Mouse (Mus musculus) lung, embryonic 15.5 days (tissue): Measurements from ENCODE around the gene Tmem184b. TPM values are rescaled to one million over a fixed set of nuclear protein-coding genes. Genes with fewer than 3 reads are reported as not detected.

Source experiments
- ATAC-seq: fragments of 200-750 bp; cut with Nextera tagmentation; 2 replicates; pipeline ENCODE4 v1.8.0; 2017; ENCODE audit warnings: moderate number of reproducible peaks, borderline replicate concordance; ENCODE audit not compliant: low FRiP score, low TSS enrichment; ENCODE audit errors: extremely low read depth
- H3K27ac ChIP-seq: fragments of 300-500 bp; sonication (generic); 2 replicates; pipeline ENCODE4 v1.5.1; 2015; ENCODE audit warnings: moderate library complexity, mild to moderate bottlenecking, inconsistent platforms
- H3K27me3 ChIP-seq: fragments of 300-500 bp; sonication (generic); 2 replicates; pipeline ENCODE4 v1.6.1; 2015; ENCODE audit warnings: inconsistent platforms
- H3K36me3 ChIP-seq: fragments of 300-500 bp; sonication (generic); 2 replicates; pipeline ENCODE4 v1.6.1; 2015; ENCODE audit warnings: inconsistent platforms
- H3K4me1 ChIP-seq: fragments of 300-500 bp; sonication (generic); 2 replicates; pipeline ENCODE4 v1.6.1; 2015; ENCODE audit warnings: inconsistent platforms
- H3K4me2 ChIP-seq: fragments of 300-500 bp; sonication (generic); 2 replicates; pipeline ENCODE4 v1.6.1; 2015; ENCODE audit warnings: inconsistent platforms, mild to moderate bottlenecking, moderate library complexity
- H3K4me3 ChIP-seq: fragments of 300-500 bp; sonication (generic); 2 replicates; pipeline ENCODE4 v1.5.1; 2015; ENCODE audit warnings: mild to moderate bottlenecking, inconsistent platforms
- H3K9ac ChIP-seq: fragments of 300-500 bp; sonication (generic); 2 replicates; pipeline ENCODE4 v1.6.1; 2015; ENCODE audit warnings: inconsistent platforms
- H3K9me3 ChIP-seq: fragments of 300-500 bp; sonication (generic); 2 replicates; pipeline ENCODE4 v1.6.1; 2016; ENCODE audit warnings: inconsistent platforms
- WGBS: fragments of 180-500 bp; shearing (Covaris S2); methylation state at CpG from one replicate; pipeline ENCODE4 v1.1.7; 2015; 5-methylcytosine and 5-hydroxymethylcytosine counted together
- polyA plus RNA-seq: library from polyadenylated mRNA; unstranded; fragments of >200 nt; fragmentation: Nextera tagmentation; extraction: Ambion mirVana; gene quantifications from 2 replicates; pipeline ENCODE4 v1.2.1, GENCODE M21; 2015

The Tmem184b gene
- polyA plus RNA-seq, 1 experiment from 2014 or later, result 76.5 TPM

DNA sequence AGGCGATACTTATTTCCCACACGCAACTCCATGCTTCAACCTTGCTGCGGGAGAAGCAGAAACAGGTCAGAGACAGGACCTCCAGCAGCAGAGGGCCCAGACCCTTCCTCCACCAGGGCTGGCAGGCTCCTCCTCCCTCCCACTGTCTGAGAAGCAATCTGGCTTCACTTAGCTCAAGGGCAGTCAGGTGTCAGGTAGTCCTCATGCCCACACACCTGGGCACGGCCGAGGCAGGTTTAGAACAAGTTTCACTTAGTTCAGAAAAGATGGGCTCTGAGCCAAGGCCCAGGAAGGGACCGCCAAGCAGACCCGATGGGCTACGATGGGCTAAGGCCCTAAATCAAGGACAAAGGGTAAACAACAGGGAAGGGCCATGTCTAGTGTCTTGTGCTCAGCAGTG lies 35.4 kb upstream of the Tmem184b start:
- Histone ChIP-seq H3K27me3 (no peaks in the 10 kb centered on the region), H3K27ac (peak overlapping the region; percentile 12; the same call in 1 of the 2 replicates), H3K4me2 (peak overlapping the region; percentile 7), H3K4me3 (no peak overlapping the region), H3K36me3 (peaks cover 34% of the 10 kb centered on the region), H3K4me1 (peaks cover 76% of the 10 kb centered on the region), H3K9ac (0 out of 2 replicates have a peak overlapping the region, but pooled peaks have one; percentile 10), H3K9me3 (no peaks in the 10 kb centered on the region)
- WGBS, result 50% methylated on average over 8 of the region's 8 CpGs
- no peak for ATAC-seq

DNA sequence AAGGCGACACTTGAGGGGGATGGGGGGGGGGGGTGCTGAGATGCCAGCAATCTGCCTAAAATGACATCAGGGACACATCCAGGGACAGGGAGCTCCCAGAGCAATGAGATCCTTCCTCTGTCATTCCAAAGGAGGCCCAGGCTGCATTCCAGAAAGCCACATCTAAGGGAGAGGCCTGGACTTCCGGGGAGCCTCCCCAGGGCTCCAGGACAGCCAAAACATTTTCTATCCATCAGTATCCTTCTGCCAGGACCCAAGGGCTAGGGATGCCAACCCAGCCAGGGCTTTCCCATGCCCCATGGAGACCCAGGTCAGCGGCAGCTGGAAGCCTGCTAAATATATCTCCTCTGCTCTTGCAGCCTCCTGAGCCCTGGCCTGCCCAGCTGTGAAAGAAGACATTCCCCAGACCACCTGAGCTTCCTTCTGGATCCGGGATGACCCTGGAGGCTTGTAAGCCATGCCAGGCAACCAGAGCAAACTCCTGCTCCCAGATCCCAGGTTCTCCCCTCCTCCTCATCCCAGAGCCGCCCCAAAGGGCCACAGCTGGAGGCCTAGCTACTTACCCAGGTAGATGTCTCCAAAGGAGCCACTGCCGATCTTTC lies 34.9 kb upstream of the Tmem184b start:
- Histone ChIP-seq H3K4me2 (peak overlapping the region; percentile 7), H3K4me3 (no peak overlapping the region), H3K27ac (peak overlapping the region; percentile 12; the same call in 1 of the 2 replicates), H3K9me3 (no peaks in the 10 kb centered on the region), H3K4me1 (peaks cover 78% of the 10 kb centered on the region), H3K9ac (0 out of 2 replicates have a peak overlapping the region, but pooled peaks have one; percentile 10), H3K27me3 (no peaks in the 10 kb centered on the region), H3K36me3 (peaks cover 35% of the 10 kb centered on the region)
- no peak for ATAC-seq
- 71% methylated on average over 6 of the region's 6 CpGs for WGBS

DNA sequence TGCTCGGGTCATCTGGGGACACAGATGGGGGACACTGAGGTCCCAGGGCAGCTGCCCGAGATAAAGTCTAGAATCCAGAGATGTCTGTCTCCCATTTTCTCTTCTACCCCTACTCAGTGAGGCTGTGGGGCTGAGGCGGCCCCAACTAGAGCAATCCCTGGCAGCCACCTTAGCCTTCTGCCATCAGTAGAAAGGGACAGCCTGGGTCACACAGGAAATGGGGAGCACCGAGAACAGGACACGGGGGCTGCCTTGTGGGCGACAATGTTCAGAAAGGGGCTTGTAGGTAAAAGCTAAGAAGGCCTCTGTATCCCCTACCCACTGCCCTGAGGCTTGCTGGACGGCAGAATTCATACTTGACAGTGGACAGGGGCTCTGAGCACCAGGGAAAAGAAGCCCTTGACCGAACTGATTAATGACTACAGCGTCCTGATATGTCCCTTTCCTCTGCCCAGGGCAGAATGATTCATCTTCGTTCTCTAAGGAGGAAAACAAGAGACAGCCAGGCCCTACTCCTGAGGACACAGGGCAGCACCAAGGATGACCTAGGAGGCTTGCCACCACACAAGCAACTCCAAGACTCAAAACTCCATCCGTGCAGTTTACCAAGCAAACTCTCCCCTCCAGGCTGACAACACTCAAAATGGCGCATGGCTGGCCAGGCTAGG lies 34.3 kb upstream of the Tmem184b start:
- Histone ChIP-seq H3K36me3 (peaks cover 40% of the 10 kb centered on the region), H3K9me3 (no peaks in the 10 kb centered on the region), H3K27me3 (no peaks in the 10 kb centered on the region), H3K9ac (no peak overlapping the region), H3K4me3 (no peak overlapping the region), H3K4me2 (no peak overlapping the region), H3K4me1 (peaks cover 81% of the 10 kb centered on the region), H3K27ac (no peak overlapping the region; the same call in 1 of the 2 replicates)
- 75% methylated on average over 12 of the region's 12 CpGs for WGBS
- ATAC-seq, result no peak

DNA sequence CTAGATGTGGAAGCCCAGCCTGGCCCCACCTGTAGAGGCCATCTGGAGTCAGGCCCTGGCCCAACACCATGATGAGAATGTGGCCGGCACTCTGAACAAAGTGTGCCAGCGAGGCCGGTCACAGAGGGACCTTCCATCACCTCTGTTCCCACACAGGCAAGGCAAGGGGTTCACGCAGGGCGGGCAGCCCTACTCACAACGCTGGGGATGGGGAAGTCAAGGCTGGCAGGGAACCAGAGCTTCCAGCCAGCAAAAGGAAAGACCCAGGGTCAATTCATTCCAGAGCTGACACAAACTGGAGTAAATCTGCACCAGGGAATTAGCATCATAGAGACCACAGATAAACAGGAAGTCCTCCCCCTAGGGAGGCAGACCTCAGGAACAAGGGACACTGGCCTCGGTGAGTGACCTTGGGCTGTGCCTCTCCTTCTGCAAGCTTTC lies 33.1 kb upstream of the Tmem184b start:
- ATAC-seq, result no peak
- H3K27me3 ChIP-seq, result no peaks in the 10 kb centered on the region
- peaks cover 47% of the 10 kb centered on the region for H3K36me3 ChIP-seq
- H3K27ac ChIP-seq, result peak overlapping the region; percentile 54
- peaks cover 83% of the 10 kb centered on the region for H3K4me1 ChIP-seq
- H3K9ac ChIP-seq, result no peak overlapping the region
- H3K4me2 ChIP-seq, result no peak overlapping the region
- 53% methylated on average over 7 of the region's 7 CpGs for whole genome bisulfite sequencing
- H3K9me3 ChIP-seq, result no peaks in the 10 kb centered on the region
- no peak overlapping the region for H3K4me3 ChIP-seq

DNA sequence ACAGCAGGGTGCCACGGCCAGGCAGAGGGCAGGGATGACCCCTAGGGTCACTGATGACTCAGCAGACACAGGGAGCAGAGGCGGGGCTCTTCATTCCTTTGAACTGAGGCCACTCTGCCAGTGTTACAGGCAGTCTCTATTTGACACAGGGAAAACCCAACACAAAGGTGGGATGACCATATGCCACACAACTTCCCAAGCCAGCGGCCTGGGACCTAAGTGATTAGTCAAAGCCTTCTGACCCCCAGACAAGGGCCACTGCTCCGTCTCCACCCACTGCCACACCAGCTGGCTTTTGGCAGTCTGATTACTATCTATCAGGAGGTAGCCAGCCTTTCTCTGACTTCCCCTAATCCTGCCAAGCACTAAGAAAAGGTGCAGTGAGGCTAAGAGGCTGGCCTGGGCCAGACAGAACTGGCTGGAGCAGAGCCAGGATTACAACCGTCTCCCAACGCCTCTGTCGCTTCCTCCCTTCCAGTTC lies 31.9 kb upstream of the Tmem184b start:
- Histone ChIP-seq H3K27ac (peak overlapping the region; percentile 54), H3K27me3 (no peaks in the 10 kb centered on the region), H3K4me1 (peaks cover 77% of the 10 kb centered on the region), H3K4me2 (no peak overlapping the region), H3K4me3 (no peak overlapping the region), H3K36me3 (peaks cover 56% of the 10 kb centered on the region), H3K9me3 (no peaks in the 10 kb centered on the region), H3K9ac (no peak overlapping the region)
- ATAC-seq, result peak; percentile 32; the same call in 1 of the 2 replicates
- 29% methylated on average over 7 of the region's 7 CpGs for WGBS

DNA sequence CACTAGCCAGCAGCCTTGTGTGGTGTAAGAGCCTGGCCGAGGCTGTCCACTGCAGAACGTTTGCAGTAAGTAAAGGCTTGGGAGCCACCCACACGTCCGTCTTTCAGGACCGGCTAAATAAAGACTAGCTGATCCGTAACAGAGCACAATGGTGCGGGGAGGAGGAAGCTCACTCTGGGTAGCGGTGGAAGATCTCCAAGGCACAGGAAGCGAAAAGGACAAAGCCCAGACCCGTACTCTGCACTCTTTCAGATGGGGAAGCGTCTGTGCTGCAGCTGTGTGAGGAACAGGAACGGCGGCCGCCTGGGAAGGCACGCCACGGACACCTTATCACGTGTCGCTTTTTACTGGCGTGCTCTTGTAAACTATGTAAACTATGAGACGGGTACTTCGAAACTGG lies 29.5 kb upstream of the Tmem184b start:
- peak overlapping the region; percentile 90 for H3K27ac ChIP-seq
- H3K9me3 ChIP-seq, result no peaks in the 10 kb centered on the region
- WGBS, result 23% methylated on average over 21 of the region's 21 CpGs
- H3K36me3 ChIP-seq, result peaks cover 71% of the 10 kb centered on the region
- H3K4me3 ChIP-seq, result no peak overlapping the region
- peak overlapping the region; percentile 32 for H3K4me2 ChIP-seq
- 0 out of 2 replicates have a peak overlapping the region, but pooled peaks have one; percentile 12 for H3K9ac ChIP-seq
- peak; percentile 50 for ATAC-seq
- no peaks in the 10 kb centered on the region for H3K27me3 ChIP-seq
- H3K4me1 ChIP-seq, result peaks cover 53% of the 10 kb centered on the region

DNA sequence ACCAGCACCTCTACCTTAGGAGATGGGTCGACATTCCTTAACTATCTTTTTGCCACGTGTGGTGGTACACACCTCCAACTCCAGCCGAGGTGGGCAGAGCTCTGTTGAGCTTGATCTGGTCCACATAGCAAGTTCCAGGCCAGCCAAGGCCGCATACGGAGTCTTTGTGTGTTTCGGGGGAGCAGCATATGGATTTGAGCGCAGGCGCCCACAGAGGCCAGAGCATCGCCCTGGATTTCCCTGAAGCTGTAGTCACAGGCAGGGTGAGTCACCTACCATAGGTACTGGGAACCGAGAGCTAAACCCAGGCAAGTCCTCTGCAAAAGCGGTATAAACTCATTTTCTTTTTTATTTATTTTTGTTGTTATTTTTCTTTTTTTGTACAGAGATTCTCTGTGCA lies 29.0 kb upstream of the Tmem184b start:
- Histone ChIP-seq H3K36me3 (peaks cover 71% of the 10 kb centered on the region), H3K4me3 (no peak overlapping the region)
- 66% methylated on average over 11 of the region's 11 CpGs for WGBS

DNA sequence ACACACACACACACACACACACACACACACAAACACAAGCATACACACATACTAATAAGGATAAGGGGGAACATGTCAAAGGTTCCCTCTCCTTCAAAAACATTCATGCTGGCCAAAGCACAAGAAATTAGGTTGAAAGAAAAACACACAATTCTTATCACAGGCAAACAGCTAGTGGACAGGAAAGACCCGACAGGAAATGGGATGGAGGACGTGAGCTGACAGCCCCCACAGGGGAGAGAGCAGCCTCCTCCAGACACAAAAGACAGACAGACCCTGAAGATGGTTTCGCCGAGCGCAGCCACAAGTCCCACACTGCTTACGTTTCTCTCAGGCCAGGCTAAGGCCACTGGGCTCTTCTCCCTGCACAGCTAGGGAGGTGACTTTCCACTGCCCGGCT lies 28.6 kb upstream of the Tmem184b start:
- peaks cover 70% of the 10 kb centered on the region for H3K36me3 ChIP-seq
- 0 out of 2 replicates have a peak overlapping the region, but pooled peaks have one; percentile 12 for H3K9ac ChIP-seq
- peak overlapping the region; percentile 90 for H3K27ac ChIP-seq
- H3K4me1 ChIP-seq, result peaks cover 44% of the 10 kb centered on the region
- H3K4me2 ChIP-seq, result peak overlapping the region; percentile 27
- ATAC-seq, result no peak
- no peak overlapping the region for H3K4me3 ChIP-seq
- 46% methylated on average over 7 of the region's 7 CpGs for WGBS
- H3K9me3 ChIP-seq, result no peaks in the 10 kb centered on the region
- H3K27me3 ChIP-seq, result no peaks in the 10 kb centered on the region

More for the DNA sequence above, 29.0 kb upstream of the Tmem184b start:
- no peaks in the 10 kb centered on the region for H3K9me3 ChIP-seq
- H3K4me2 ChIP-seq, result peak overlapping the region; percentile 32
- no peaks in the 10 kb centered on the region for H3K27me3 ChIP-seq
- no peak for ATAC-seq
- peaks cover 48% of the 10 kb centered on the region for H3K4me1 ChIP-seq
- H3K9ac ChIP-seq, result 0 out of 2 replicates have a peak overlapping the region, but pooled peaks have one; percentile 12
- peak overlapping the region; percentile 90 for H3K27ac ChIP-seq

DNA sequence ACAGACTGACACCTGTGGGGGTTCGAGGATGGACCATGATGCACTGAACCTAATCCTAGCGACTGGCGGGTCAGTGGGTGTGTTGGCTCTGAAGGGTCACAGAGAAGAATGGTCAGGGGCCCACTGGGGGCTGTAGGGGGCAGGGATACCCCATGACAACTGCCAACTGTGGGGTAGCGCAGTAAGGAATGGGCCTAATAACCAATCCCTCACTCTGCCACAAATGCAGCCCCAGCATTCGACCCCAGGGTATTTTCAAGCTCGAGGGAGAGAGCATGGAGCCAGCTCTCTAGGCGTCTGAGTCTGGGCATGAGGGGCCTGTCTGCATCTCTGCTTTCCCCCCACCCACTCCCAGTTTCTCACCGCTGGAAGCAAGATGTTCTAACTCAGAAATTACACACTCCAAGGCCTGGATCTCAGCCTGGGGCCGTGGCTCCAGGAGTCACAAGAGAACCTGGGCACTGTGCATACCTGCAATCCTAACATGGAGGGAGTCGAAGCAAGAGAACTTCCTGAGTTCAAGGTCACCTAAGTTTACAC lies 27.2 kb upstream of the Tmem184b start:
- H3K36me3 ChIP-seq, result peaks cover 72% of the 10 kb centered on the region
- WGBS, result 76% methylated on average over 10 of the region's 10 CpGs
- no peaks in the 10 kb centered on the region for H3K27me3 ChIP-seq
- no peak overlapping the region for H3K4me2 ChIP-seq
- no peak for ATAC-seq
- H3K9me3 ChIP-seq, result no peaks in the 10 kb centered on the region
- H3K9ac ChIP-seq, result no peak overlapping the region
- H3K4me1 ChIP-seq, result peaks cover 30% of the 10 kb centered on the region
- no peak overlapping the region for H3K27ac ChIP-seq
- no peak overlapping the region for H3K4me3 ChIP-seq

DNA sequence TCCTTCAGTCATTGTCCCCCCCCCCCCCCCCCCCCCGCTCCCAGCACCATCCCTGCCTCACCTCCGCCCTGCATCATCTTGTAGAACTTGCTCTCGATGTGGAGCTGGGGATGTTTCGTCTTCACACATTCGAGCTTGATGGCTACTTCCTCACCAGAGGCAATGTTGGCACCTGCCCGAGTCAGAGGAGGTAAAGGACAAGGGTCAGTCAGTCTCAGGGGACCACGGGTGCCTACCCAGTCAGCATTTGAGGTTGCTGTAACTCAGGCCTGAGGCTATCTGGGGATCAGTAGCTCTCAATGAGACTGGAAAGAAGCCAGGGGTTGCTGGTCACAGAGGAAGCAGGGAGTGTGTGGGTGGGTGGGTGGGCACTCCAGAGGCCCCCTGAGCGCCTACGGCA lies 26.6 kb upstream of the Tmem184b start:
- 76% methylated on average over 5 of the region's 9 CpGs for WGBS
- Histone ChIP-seq H3K9ac (no peak overlapping the region), H3K9me3 (no peaks in the 10 kb centered on the region), H3K27ac (no peak overlapping the region), H3K4me1 (peaks cover 24% of the 10 kb centered on the region), H3K27me3 (no peaks in the 10 kb centered on the region), H3K36me3 (peaks cover 77% of the 10 kb centered on the region), H3K4me3 (no peak overlapping the region), H3K4me2 (no peak overlapping the region)
- no peak for ATAC-seq

DNA sequence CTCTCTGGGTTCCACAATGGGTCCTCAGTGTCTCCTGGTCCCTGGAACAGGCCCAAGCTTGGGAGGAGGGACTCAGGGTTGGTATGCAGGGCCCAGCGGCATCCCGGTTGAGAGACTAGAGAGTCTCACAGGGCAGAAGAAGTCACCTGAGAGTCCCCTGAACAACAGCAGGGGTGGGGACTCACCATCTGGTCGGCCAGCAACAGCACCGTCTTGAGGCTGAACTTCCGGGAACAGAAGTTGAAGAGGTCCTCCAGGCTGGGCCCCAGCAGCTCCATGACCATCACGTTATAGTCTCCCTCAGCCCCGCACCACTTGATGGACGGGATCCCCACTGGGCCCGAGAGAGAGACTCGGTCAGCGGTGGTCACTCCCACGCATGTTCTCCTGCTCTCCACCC lies 26.2 kb upstream of the Tmem184b start:
- WGBS, result 79% methylated on average over 12 of the region's 12 CpGs
- Histone ChIP-seq H3K4me3 (no peak overlapping the region), H3K4me1 (peaks cover 20% of the 10 kb centered on the region), H3K36me3 (peaks cover 78% of the 10 kb centered on the region), H3K9ac (no peak overlapping the region), H3K4me2 (no peak overlapping the region), H3K27me3 (no peaks in the 10 kb centered on the region), H3K9me3 (no peaks in the 10 kb centered on the region), H3K27ac (no peak overlapping the region)
- ATAC-seq, result no peak

DNA sequence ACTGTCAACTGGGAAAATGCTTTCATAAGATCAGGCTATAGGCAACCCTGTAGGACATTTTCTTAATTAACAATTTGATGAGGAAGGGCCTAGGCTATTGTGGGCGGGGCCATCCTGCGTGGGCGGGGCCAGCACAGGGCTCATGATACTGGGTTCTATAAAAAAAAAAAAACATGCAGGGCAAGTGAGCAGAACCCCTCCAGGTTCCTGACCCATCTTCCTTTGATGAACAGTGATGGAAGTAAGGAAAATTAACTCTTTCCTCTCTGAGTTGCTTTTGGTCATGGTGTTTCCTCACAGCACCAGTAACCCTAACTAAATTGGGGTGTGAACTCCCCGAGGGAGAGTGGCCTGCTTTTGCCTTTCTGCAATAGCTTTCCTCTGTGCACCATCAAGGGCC lies 25.2 kb upstream of the Tmem184b start:
- no peak overlapping the region for H3K27ac ChIP-seq
- H3K9me3 ChIP-seq, result no peaks in the 10 kb centered on the region
- no peak overlapping the region for H3K4me3 ChIP-seq
- no peaks in the 10 kb centered on the region for H3K27me3 ChIP-seq
- ATAC-seq, result no peak
- H3K4me1 ChIP-seq, result peaks cover 17% of the 10 kb centered on the region
- H3K36me3 ChIP-seq, result peaks cover 79% of the 10 kb centered on the region
- H3K4me2 ChIP-seq, result no peak overlapping the region
- WGBS, result 73% methylated on average over 4 of the region's 4 CpGs
- no peak overlapping the region for H3K9ac ChIP-seq
